Mouse (Mus musculus) cerebellum, postnatal 25 days (tissue): Measurements from ENCODE around the gene Jph3.

Experiments used
- DNase-seq, 2 experiments: peaks; one replicate each; pipeline ENCODE4 v3.0.0; 2021; ENCODE audit warnings: mixed read lengths in 2 of 2

The Jph3 gene

GRCm38 (mm10) chr8:121730170-121730569 is 747 bp downstream of the Jph3 start:
- peak; percentile 72 to 87 for DNase-seq

DNA sequence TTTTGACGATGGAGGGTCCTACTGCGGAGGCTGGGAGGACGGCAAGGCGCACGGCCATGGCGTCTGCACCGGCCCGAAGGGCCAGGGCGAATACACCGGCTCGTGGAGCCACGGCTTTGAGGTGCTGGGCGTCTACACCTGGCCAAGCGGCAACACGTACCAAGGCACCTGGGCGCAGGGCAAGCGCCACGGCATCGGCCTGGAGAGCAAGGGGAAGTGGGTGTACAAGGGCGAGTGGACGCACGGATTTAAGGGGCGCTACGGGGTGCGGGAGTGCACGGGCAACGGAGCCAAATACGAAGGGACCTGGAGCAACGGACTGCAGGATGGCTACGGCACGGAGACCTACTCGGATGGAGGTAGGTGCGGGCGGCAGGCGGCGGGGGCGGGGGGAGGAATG is 1.2 kb downstream of the Jph3 start:
- DNase-seq = peak; percentile 69 to 76

DNA sequence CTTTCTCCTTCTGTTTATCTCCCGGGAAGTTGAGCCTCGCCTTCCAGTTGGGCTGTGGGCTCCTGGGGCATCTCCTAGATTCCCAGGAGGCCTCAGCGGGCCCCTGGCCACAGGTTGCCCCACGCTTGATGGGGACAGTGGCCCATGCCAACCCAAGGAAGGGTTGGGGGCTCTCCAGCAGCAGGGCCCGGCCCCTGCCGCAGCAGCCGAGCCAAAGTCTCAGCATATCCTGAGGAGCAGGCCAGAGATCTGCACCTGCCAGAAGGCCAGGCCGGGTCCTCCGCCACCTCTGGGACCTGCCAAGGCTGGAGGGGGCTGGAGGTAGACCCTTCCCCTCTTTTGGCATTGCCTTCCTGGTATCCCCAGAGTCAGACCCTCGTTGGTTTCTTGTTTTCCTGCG is 1.6 kb downstream of the Jph3 start:
- no peak for DNase-seq

GRCm38 (mm10) chr8:121731471-121732333 is 2.3 kb downstream of the Jph3 start:
- peak; percentile 85 to 87 for DNase-seq

DNA sequence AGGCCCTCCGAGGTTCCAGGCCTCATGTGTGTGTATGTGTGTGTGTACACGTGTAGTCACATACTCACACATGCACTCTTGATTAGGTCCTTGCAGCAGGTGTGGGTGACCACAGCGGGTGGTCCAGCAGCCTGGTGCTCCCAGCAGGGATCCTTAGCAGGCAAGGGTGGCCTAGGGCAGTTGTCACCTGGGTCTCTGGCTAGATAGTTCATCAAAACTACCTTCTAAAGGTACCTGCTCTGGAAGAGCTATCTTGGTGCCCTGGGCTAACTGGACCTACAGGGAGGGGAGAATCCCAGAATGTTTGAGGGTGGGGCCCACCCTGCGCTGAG is 2.9 kb downstream of the Jph3 start:
- DNase-seq = no peak

GRCm38 (mm10) chr8:121734262-121734661 is 4.8 kb downstream of the Jph3 start:
- peak in 1 of 2 experiments; percentile 47 for DNase-seq

- DNase-seq = no peak
These were observed 6.8 kb downstream of the Jph3 start for GRCm38 (mm10) chr8:121736236-121736635.

DNA sequence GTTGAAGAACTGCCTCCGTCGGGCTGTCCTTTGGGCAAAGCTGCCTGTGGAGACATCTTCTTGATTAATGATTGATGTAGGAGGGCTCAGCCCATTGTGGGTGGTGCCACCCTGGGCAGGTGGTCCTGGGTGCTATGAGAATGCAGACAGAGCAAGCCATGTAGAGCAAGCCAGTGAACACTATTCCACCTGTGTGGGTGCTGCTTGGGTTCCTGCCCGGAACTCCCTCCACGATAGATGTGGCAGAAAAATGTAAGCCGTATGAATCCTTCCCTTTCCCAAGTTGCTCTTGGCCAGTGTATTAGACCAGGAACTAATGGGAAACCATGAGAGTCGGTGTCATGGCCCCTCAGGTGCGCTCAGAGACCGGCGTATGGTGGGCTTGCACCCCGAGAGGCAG is 11.3 kb downstream of the Jph3 start:
- DNase-seq = no peak

- DNase-seq = peak; percentile 88 to 90
These were observed 20.1 kb downstream of the Jph3 start for GRCm38 (mm10) chr8:121749501-121749900.

DNA sequence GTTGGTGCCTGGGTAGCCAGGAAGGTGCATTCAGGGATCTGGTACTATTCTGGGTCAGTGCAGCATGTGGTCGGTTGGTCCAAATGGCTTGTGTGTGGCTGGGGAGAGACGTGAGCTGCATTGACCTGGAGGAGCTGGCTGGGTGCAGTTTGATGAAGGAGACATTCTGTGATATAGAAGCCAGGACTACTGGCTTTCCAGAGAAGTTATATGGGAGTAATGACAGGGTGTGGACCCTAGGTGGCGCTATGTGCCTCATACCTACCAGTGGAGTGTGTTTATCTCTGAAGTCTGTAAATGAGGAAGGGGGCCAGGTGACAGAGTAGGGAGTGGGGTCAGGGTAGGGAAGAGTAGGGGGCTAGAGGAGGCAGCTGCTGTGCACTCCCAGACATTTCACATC is 21.1 kb downstream of the Jph3 start:
- peak; percentile 61 to 71 for DNase-seq

GRCm38 (mm10) chr8:121751407-121751806 is 22.0 kb downstream of the Jph3 start:
- DNase-seq = peak; percentile 66 to 80

DNA sequence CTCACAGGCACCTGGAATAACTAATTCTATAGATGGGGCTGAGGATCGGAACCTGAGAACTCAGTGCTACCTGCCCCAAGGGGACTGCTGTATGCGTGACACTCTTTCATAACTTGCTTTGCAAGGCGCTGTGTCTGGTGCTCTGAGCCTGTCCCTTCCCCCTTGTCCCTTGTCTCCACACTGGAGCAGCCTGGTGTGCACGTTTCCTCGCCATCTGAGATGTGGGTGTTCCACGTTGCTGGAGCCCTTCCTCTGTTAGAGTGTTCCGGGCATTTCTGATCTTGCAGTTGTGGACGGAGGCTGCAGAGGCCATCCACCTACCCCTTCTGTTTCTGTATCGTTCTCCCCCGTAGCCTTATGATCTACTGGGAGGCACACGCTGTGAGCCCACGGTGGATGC is 29.0 kb downstream of the Jph3 start:
- no peak for DNase-seq

- peak; percentile 69 to 77 for DNase-seq
These were observed 31.1 kb downstream of the Jph3 start for GRCm38 (mm10) chr8:121760484-121760883.

GRCm38 (mm10) chr8:121761480-121761879 is 32.1 kb downstream of the Jph3 start:
- no peak for DNase-seq

DNA sequence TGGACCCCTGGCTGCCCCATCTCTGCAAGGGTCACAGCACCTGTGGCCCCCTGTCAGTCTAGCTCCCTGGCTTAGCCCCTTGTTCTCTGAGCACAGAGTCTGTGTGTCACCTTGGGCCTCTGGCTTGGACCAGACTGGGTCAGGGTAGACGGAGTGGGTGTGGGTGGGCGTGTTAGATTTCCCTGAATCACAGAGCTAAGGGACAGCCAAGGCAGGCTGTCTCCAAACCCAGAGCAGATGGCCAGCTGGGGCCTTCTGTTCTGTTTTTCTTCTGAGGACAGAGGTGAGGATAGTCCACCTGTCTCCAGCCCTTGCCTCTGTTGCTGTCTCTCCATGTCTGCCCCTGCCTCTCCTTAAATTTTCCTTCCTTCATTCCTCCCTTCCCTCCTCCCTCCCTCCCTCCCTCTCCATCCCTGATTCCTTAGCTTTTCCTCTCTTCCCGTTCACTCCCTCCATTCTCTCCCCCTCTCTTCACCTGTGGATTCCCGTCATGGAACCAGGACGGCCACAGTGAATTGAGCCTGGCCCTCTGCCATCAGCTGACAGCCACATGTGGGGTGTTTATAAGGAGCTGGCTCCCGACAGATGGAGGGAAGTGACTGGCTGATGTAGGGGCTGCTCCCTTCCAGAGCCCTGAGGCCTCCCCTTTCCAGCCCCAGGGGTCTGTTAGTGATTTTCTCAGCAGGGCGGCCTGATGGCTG is 33.7 kb downstream of the Jph3 start:
- peak in 1 of 2 experiments; percentile 58 for DNase-seq

GRCm38 (mm10) chr8:121763700-121764013 is 34.2 kb downstream of the Jph3 start:
- no peak for DNase-seq

DNA sequence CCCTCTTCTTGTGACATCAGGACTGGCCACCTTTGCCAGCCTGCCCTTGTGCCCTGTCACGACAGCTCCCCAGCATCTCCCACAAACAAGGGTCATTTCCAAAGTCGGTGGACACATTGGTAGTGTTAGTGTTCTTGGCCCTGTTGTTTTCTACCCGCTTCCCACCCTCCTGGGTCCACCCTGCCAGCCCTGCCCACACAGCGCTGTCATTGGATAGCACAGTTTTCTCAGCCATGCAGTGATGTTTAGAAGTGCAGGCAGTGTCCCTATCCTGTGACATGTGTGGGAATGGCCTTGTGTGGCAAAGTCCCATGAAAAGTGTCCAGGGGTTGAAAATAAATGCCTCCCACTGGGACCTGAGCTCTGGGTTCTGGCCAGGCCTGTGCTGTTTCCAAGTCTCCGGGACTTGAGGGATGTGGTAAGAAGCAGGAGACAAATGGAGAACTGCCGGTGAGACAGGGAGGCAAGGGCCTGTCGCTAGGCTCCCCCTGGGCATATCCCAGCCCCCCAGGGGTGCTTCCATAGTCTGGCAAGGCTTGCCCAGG is 36.2 kb downstream of the Jph3 start:
- no peak for DNase-seq

- no peak for DNase-seq
These were observed 39.7 kb downstream of the Jph3 start for GRCm38 (mm10) chr8:121769095-121769494.

- peak; percentile 71 to 83 for DNase-seq
These were observed 40.2 kb downstream of the Jph3 start for GRCm38 (mm10) chr8:121769621-121770020.

DNA sequence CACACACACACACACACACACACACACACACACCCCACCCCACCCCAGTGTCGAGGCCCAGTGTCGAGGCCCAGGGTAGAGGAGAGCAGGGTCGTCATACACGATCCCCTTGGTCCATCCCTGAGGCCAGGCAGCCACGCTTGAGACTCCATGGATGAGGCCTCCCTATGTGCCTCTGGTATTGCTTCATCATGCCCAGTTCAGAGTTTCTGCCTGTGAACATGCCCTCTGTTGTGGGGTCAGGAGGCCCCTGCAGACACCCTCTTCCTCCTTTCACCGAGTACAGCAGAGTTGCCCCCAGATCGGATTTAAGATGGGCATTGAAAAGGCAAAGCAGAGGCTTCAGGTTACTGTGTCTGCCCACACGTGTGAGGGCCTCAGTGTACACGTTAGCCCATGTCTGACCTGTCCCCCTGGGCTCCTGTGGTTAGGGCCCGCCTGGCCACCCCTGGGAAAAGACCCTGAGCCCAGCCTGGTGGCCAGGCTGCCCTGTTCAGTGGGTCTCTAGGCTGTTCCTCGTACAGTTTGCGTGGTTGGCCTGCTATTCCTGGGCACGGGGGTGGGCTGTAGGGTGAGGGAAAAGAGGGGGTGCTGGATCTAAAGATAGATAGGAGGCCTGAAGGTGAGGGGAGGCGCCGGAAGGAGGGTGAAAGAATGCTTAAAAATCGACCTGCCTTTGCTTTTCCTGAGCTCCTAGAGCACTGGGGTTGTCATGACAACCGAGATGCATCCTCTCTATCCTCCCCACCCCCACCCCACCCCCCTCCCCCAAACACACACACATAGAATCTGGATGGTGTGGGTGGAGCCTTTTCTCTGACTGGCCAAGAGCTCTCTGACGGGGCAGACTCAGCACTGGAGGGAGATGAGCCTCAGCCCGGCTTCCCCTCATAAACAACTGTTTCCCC is 41.7 kb downstream of the Jph3 start:
- no peak for DNase-seq

DNA sequence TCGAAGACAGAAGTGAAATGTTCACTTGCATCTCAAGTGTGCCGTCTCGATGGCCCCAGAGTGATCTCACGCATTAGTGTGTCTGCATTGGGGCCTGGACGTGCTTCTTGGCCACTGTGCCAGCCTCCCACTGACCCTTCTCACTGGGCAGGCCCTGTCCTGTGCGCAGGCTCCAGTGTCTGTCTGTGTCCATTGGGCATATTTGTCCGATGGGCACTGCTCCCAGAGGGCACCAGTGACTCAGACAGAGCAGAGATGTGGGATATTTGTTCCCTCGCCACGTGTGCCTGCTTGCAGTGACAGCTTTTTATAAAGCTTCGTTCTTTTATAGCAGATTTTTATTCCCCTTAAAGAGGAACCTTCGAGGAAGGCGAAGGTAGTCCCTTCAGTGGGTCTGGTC is 44.5 kb downstream of the Jph3 start:
- DNase-seq = peak in 1 of 2 experiments; percentile 61

DNA sequence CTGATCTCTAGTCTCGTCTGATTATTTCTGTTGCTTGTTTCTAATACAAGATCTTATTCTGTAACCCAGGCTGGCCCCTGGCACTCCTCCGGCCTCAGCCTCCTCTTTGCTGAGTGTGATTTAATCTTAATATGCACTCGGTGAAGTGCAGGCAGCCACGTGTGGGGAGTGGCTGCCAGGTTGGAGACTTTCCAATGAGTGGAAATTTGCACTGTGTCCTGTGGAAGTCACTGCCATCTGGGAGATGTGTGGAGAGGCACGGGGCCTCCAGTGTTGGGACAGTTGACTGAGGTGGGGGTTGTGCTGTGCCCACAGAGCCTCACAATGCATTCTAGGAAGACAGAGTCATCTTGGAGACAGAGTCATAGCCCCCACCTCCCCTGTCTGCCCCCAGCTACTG is 53.1 kb downstream of the Jph3 start:
- DNase-seq = peak; percentile 57 to 69

DNA sequence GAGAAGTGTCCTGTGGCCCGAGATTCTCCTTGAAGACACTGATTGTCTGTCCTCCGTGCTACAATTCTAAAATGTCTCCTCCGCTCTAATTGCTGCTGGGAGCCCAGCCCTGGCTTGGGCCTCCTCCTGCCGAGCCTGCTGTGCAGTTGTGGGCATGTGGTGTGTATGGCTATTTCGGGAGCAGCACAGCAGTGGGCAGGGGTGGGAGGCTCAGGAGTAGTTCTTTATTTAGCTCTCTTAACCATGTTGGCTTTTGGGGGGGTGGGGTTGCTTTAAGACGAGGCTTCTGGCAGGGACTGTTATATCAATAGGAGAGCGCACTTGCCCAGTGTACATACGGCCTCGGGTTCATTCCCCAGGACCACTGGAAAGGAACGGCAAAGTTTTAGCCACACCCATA is 57.1 kb downstream of the Jph3 start:
- DNase-seq = no peak
